Mouse (Mus musculus): ENCODE measurements around the gene Spin1. TPM values are rescaled to one million over a fixed set of nuclear protein-coding genes. Genes with fewer than 3 reads are reported as not detected.

Spin1 gene
- polyA plus RNA-seq, 1 experiment from 2014 or later: 110 TPM

- TF ChIP-seq CTCF (IDR thresholded peaks at IDR 0.05; ENCODE audit: low read depth): no peak
- no peaks in the 10 kb centered on the region for H3K9me3 ChIP-seq (ENCODE audit: low read depth, low read length)
- no peaks in the 10 kb centered on the region for H3K36me3 ChIP-seq (ENCODE audit: insufficient read depth)
- DNase-seq (no peak), ATAC-seq (ENCODE audit: insufficient read depth) (no peak)
- H3K27me3 ChIP-seq (ENCODE audit: insufficient read depth, low read length): no peaks in the 10 kb centered on the region
- no peaks in the 10 kb centered on the region for H3K4me1 ChIP-seq (ENCODE audit: insufficient read depth)
- no peak overlapping the region for H3K9ac ChIP-seq
- no peak overlapping the region for H3K4me2 ChIP-seq
- no peak overlapping the region for H3K4me3 ChIP-seq (ENCODE audit: low read depth, low read length)
- peak overlapping the region; percentile 27; the same call in 1 of the 2 replicates for H3K27ac ChIP-seq (ENCODE audit: low read depth)
- 79% methylated on average over 3 of the region's 3 CpGs for WGBS
Observed at GRCm38 (mm10) chr13:51197699-51198098, 97.0 kb downstream of the Spin1 start.

- TF ChIP-seq CTCF (IDR thresholded peaks at IDR 0.05; ENCODE audit: low read depth): no peak
- no peaks in the 10 kb centered on the region for H3K27me3 ChIP-seq (ENCODE audit: insufficient read depth, low read length)
- no peaks in the 10 kb centered on the region for H3K4me1 ChIP-seq (ENCODE audit: insufficient read depth)
- H3K9me3 ChIP-seq (ENCODE audit: low read depth, low read length): no peaks in the 10 kb centered on the region
- no peak overlapping the region for H3K4me2 ChIP-seq
- H3K9ac ChIP-seq: no peak overlapping the region
- WGBS: 38% methylated on average over 5 of the region's 5 CpGs
- H3K4me3 ChIP-seq (ENCODE audit: low read depth, low read length): no peak overlapping the region
- H3K36me3 ChIP-seq (ENCODE audit: insufficient read depth): no peaks in the 10 kb centered on the region
- peak overlapping the region; percentile 59; the same call in 1 of the 2 replicates for H3K27ac ChIP-seq (ENCODE audit: low read depth)
- DNase-seq: peak; percentile 78
- peak; percentile 59 for ATAC-seq (ENCODE audit: insufficient read depth)
Observed at GRCm38 (mm10) chr13:51198186-51198585, 97.5 kb downstream of the Spin1 start.

Other genes with a start within 250 kb of the Spin1 start
- 0.72 and 2.4 TPM in 2 replicates for gene Nxnl2, start 70.1 kb downstream of the Spin1 start, polyA plus RNA-seq (2014; fragmentation: Nextera tagmentation; extraction: Ambion mirVana)